In genomic region chr3:57276821-57277220, GRCm38 (mm10) we compare ENCODE assay signal across 16 mouse cellular contexts. TPM values are rescaled to one million over a fixed set of nuclear protein-coding genes. Genes with fewer than 3 reads are reported as not detected.
"Had no signal": no experiment of that assay in that cellular context is flagged by ENCODE, and none has a peak within 500 bp of the region (broad histone marks: within the 10 kb centered on the region; RNA-seq: fewer than 3 reads in every experiment).

No protein-coding gene starts in this region.

- H3K4me3 ChIP-seq: intestine, embryonic 15.5 days; kidney, embryonic 15.5 days; layer of hippocampus, adult 2 months; limb, embryonic 13.5 days; midbrain, embryonic 10.5 days; neural tube, embryonic 12.5 days had no signal

- H3K9ac ChIP-seq: intestine, embryonic 15.5 days; kidney, embryonic 15.5 days; limb, embryonic 13.5 days; neural tube, embryonic 12.5 days had no signal

- H3K27me3 ChIP-seq: intestine, embryonic 15.5 days; kidney, embryonic 15.5 days; limb, embryonic 13.5 days; neural tube, embryonic 12.5 days had no signal

- ATAC-seq: intestine, embryonic 15.5 days had no signal

- H3K4me1 ChIP-seq: intestine, embryonic 15.5 days; kidney, embryonic 15.5 days; limb, embryonic 13.5 days; midbrain, embryonic 10.5 days; neural tube, embryonic 12.5 days had no signal

- H3K4me2 ChIP-seq: intestine, embryonic 15.5 days; kidney, embryonic 15.5 days; limb, embryonic 13.5 days; liver, embryonic 11.5 days; neural tube, embryonic 12.5 days had no signal

- DNase-seq: kidney, adult 18-20 months; kidney, postnatal 4 days; left cerebral cortex, postnatal 4 days; midbrain, embryonic 14.5 days; retina, postnatal 1 day; right cerebral cortex, postnatal 4 days; spleen, adult 18-20 months; thymus, postnatal 36 days had no signal

- H3K27ac ChIP-seq: intestine, embryonic 15.5 days; layer of hippocampus, adult 2 months; limb, embryonic 13.5 days; midbrain, embryonic 10.5 days; neural tube, embryonic 12.5 days had no signal

- H3K9me3 ChIP-seq: intestine, embryonic 15.5 days; kidney, embryonic 15.5 days; limb, embryonic 13.5 days; midbrain, embryonic 10.5 days; neural tube, embryonic 12.5 days had no signal

- H3K36me3 ChIP-seq: intestine, embryonic 15.5 days; kidney, embryonic 15.5 days; limb, embryonic 13.5 days; midbrain, embryonic 10.5 days; neural tube, embryonic 12.5 days had no signal

RNA-seq across cellular contexts. Expression of gene Tm4sf1, which starts 25.0 kb away (rescaled TPM):
- total RNA-seq: neutrophil, adult 5-6 weeks had no signal
